Mouse (Mus musculus): ENCODE data around the gene Prrx1. TPM values are rescaled to one million over a fixed set of nuclear protein-coding genes. Genes with fewer than 3 reads are reported as not detected.

The Prrx1 gene
- polyA plus RNA-seq, 1 experiment from 2014 or later: 6.6 TPM

- Histone ChIP-seq H3K9ac (ENCODE audit: low read depth, low read length) (no peak overlapping the region), H3K27ac (ENCODE audit: low read depth, low read length) (no peak overlapping the region), H3K4me2 (replicated peaks; ENCODE audit: low read depth, low read length) (no peak overlapping the region), H3K36me3 (ENCODE audit: control insufficient read depth, insufficient read depth, low read length) (no peaks in the 10 kb centered on the region), H3K9me3 (ENCODE audit: control insufficient read depth, low read length) (no peaks in the 10 kb centered on the region), H3K27me3 (ENCODE audit: control insufficient read depth, insufficient read depth, low read length) (no peaks in the 10 kb centered on the region), H3K4me3 (ENCODE audit: low read length) (no peak overlapping the region), H3K4me1 (ENCODE audit: control insufficient read depth, insufficient read depth, low read length) (no peaks in the 10 kb centered on the region)
- WGBS: 21% methylated on average over 14 of the region's 14 CpGs
- ATAC-seq (ENCODE audit: low FRiP score, low TSS enrichment): peak; percentile 95
These were observed 104.3 kb downstream of the Prrx1 start for GRCm38 (mm10) chr1:163208919-163209867.

- no peak overlapping the region for H3K9ac ChIP-seq (ENCODE audit: low read depth, low read length)
- H3K4me1 ChIP-seq (ENCODE audit: control insufficient read depth, insufficient read depth, low read length): no peaks in the 10 kb centered on the region; the same call in 1 of the 2 replicates
- WGBS: 77% methylated on average over 2 of the region's 2 CpGs
- ATAC-seq (ENCODE audit: low FRiP score, low TSS enrichment): no peak
- H3K36me3 ChIP-seq (ENCODE audit: control insufficient read depth, insufficient read depth, low read length): no peaks in the 10 kb centered on the region
- H3K27me3 ChIP-seq (ENCODE audit: control insufficient read depth, insufficient read depth, low read length): no peaks in the 10 kb centered on the region
- H3K4me3 ChIP-seq (ENCODE audit: low read length): no peak overlapping the region
- no peak overlapping the region for H3K4me2 ChIP-seq (replicated peaks; ENCODE audit: low read depth, low read length)
- H3K27ac ChIP-seq (ENCODE audit: low read depth, low read length): no peak overlapping the region
- H3K9me3 ChIP-seq (ENCODE audit: control insufficient read depth, low read length): no peaks in the 10 kb centered on the region
These were observed 114.7 kb downstream of the Prrx1 start for GRCm38 (mm10) chr1:163198767-163199166.

GRCm38 (mm10) chr1:163198059-163198458 is 115.5 kb downstream of the Prrx1 start:
- 61% methylated on average over 4 of the region's 4 CpGs for WGBS
- no peaks in the 10 kb centered on the region for H3K27me3 ChIP-seq (ENCODE audit: control insufficient read depth, insufficient read depth, low read length)
- H3K4me1 ChIP-seq (ENCODE audit: control insufficient read depth, insufficient read depth, low read length): no peaks in the 10 kb centered on the region; the same call in 1 of the 2 replicates
- no peak overlapping the region for H3K4me3 ChIP-seq (ENCODE audit: low read length)
- H3K4me2 ChIP-seq (replicated peaks; ENCODE audit: low read depth, low read length): no peak overlapping the region
- ATAC-seq (ENCODE audit: low FRiP score, low TSS enrichment): no peak
- no peaks in the 10 kb centered on the region for H3K9me3 ChIP-seq (ENCODE audit: control insufficient read depth, low read length)
- no peak overlapping the region for H3K27ac ChIP-seq (ENCODE audit: low read depth, low read length)
- no peaks in the 10 kb centered on the region for H3K36me3 ChIP-seq (ENCODE audit: control insufficient read depth, insufficient read depth, low read length)
- no peak overlapping the region for H3K9ac ChIP-seq (ENCODE audit: low read depth, low read length)

Other genes starting within 250 kb of the Prrx1 start
- not detected in 2 replicates for gene Mroh9, start 228.0 kb downstream of the Prrx1 start, polyA plus RNA-seq (2014; fragmentation: Nextera tagmentation; extraction: Ambion mirVana)
- gene Gorab, start 90.0 kb upstream of the Prrx1 start, polyA plus RNA-seq (2014; fragmentation: Nextera tagmentation; extraction: Ambion mirVana): 20.7 and 23.2 TPM in 2 replicates